Mouse (Mus musculus) gastrocnemius, postnatal 10 days (tissue): Measurements from ENCODE around the gene Ciz1. TPM values are rescaled to one million over a fixed set of nuclear protein-coding genes. Genes with fewer than 3 reads are reported as not detected.

ENCODE experiments used
- DNase-seq: peaks from one replicate; pipeline ENCODE4 v3.0.0; 2021; ENCODE audit warnings: mixed read lengths
- total RNA-seq, 2 experiments: library from RNA; stranded (reverse); gene quantifications; 2 replicates each; pipeline ENCODE4 v1.2.3; 2021

Gene Ciz1
- total RNA-seq, 2 experiments from 2014 or later, result 31.2 to 47.2 TPM

- no peak for DNase-seq
Measured at GRCm38 (mm10) chr2:32381141-32381774, 29.1 kb downstream of the Ciz1 start.

GRCm38 (mm10) chr2:32381775-32382223 is 29.7 kb downstream of the Ciz1 start, which contains the start of gene 1110008P14Rik:
Gene 1110008P14Rik (minus strand): TSS chr2:32381938.
- peak; percentile 96 for DNase-seq

- DNase-seq, result no peak
Measured at GRCm38 (mm10) chr2:32382689-32383088, 30.6 kb downstream of the Ciz1 start.

GRCm38 (mm10) chr2:32387706-32388490 is 35.8 kb downstream of the Ciz1 start, which contains the start of gene Lcn2:
Gene Lcn2 (minus strand): TSS chr2:32388252.
- DNase-seq, result no peak

GRCm38 (mm10) chr2:32389157-32389556 is 37.0 kb downstream of the Ciz1 start:
- DNase-seq, result no peak

- DNase-seq, result no peak
Measured at GRCm38 (mm10) chr2:32390871-32391270, 38.7 kb downstream of the Ciz1 start.

GRCm38 (mm10) chr2:32392063-32392462 is 39.9 kb downstream of the Ciz1 start:
- DNase-seq, result no peak

- DNase-seq, result no peak
Measured at GRCm38 (mm10) chr2:32394973-32395372, 42.8 kb downstream of the Ciz1 start.

- DNase-seq, result peak; percentile 87
Measured at GRCm38 (mm10) chr2:32395484-32395945, 43.4 kb downstream of the Ciz1 start, which contains the start of gene Ptges2. Gene Ptges2 (plus strand): TSS chr2:32395896.

GRCm38 (mm10) chr2:32395946-32396621 is 44.0 kb downstream of the Ciz1 start:
- peak; percentile 81 for DNase-seq

GRCm38 (mm10) chr2:32396695-32397094 is 44.6 kb downstream of the Ciz1 start:
- no peak for DNase-seq

- DNase-seq, result peak; percentile 96
Measured at GRCm38 (mm10) chr2:32404663-32405062, 52.5 kb downstream of the Ciz1 start.

GRCm38 (mm10) chr2:32407144-32407824 is 55.2 kb downstream of the Ciz1 start:
- no peak for DNase-seq

GRCm38 (mm10) chr2:32408429-32409424 is 56.6 kb downstream of the Ciz1 start:
- DNase-seq, result no peak

- DNase-seq, result no peak
Measured at GRCm38 (mm10) chr2:32411407-32411806, 59.3 kb downstream of the Ciz1 start.

GRCm38 (mm10) chr2:32412742-32413531 is 60.8 kb downstream of the Ciz1 start:
- DNase-seq, result no peak

GRCm38 (mm10) chr2:32413936-32414335 is 61.8 kb downstream of the Ciz1 start:
- DNase-seq, result no peak

- DNase-seq, result no peak
Measured at GRCm38 (mm10) chr2:32415801-32416200, 63.7 kb downstream of the Ciz1 start.

- no peak for DNase-seq
Measured at GRCm38 (mm10) chr2:32416556-32416955, 64.4 kb downstream of the Ciz1 start.

- no peak for DNase-seq
Measured at GRCm38 (mm10) chr2:32417486-32417885, 65.4 kb downstream of the Ciz1 start.
